Mouse (Mus musculus) T-helper 1 cell (primary cell): Measurements from ENCODE around the gene Gm4871.

Experiments used
- in situ Hi-C: fragments of 300-600 bp; cut with MboI, MseI; formaldehyde crosslinking; loops from one replicate; pipeline ENCODE4 v1.15.1; 2025; ENCODE audit warnings: high pct_unique_total_duplicates

The Gm4871 gene

DNA sequence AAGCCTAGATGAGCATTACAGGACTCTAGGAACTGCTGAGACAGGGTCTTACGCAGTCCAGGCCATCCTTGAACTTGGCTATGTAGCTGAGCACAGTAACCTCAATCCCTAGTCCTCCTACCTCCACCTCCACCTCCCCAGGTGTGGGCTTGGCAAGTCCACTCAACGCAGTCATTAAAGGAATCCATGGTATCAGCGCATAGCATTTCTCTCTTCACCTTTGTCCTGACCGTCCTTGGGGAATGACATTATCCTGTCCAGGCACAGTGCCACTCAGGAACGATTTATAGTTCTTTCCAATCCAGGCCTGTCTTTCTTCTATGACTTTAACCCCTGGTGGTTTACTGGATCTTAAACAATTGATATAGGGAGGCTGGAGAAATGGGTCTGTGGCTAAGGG is 42.1 kb downstream of the Gm4871 start:
- in situ Hi-C loops, result no loop called here

DNA sequence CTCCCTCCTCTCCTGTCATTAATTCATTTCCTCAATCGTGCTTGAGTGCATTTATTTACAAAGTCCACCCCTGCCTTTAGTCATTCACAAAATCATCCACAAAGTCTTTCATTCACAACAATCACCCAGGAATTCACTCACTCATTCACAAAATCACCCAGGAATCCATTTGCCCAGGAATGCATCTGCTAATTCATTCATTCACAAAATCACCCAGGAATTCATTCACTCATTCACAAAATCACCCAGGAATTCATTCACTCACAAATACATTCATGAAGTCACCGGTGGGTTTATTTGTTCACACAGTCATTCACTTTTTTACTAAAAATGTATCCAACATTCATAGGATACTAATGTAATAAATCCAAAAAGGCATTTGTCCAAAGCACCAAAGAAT is 42.5 kb downstream of the Gm4871 start:
- in situ Hi-C loops, result no loop called here

DNA sequence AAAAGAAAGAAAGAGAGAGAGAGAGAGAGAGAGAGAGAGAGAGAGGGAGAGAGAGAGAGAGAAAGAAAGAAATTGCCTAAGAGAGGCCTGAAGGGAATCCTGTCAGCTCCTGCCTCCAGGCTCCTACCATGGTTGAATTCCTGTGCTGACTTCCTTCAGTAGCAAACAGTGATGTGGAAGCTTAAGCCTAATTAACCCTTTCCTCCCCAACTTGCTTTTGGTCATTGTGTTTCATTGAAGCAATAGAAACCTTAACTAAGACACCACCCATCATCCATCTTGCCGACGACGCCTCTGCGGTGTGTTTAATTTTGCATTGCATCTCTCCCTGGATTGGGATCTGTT is 43.5 kb downstream of the Gm4871 start:
- in situ Hi-C loops, result no loop called here

DNA sequence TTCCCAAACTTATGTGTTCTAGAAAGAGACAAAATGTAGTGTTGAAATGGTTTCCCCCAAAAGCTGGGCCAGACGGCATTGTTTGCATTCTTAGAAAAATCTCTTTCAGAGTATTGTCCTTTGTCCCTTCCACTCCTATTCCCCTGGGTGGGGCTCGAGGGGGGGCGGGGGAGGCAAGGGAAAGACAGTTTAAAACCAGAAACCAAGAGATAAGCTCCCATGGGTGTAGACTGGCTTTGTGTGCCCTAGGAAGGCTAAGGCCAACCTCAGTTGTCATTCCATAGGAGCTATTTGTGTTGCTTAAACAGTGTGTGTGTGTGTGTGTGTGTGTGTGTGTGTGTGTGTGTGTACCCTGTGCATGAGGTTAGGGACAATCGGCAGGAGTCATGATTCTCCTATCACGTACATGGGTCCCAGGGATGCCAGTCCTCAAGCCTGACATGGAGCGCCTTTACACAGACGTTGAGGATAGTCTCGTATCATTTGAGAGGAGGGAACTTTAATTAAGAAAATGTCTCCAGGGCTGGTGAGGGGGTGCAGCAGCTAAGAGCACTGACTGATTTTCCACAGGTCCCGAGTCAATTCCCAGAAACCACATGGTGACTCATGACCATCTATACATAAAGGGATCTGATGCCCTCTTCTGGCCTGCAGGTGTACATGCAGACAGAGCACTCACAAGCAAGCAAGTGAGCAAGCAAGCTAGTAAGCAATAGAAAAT is 44.1 kb downstream of the Gm4871 start:
- in situ Hi-C loops, result no loop called here

DNA sequence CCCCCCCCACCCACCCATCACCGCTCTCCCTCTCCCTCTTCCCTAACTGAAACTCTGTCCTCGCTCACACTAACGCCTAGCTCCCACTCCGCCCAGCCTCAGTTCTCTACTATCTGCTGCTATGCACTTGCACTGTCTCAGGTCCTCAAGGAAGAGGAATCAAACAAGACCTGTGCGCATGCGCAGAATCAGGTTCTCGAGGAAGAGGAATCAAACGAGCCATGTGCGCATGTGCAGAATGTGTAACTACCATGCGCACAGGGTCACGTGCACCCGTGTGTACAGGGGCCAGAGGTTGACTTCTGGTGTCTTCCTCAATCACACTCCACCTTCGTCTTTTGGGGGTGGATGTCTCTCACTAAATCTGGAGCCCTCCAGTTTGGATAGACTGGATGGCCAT is 45.0 kb downstream of the Gm4871 start:
- in situ Hi-C loops, result no loop called here

DNA sequence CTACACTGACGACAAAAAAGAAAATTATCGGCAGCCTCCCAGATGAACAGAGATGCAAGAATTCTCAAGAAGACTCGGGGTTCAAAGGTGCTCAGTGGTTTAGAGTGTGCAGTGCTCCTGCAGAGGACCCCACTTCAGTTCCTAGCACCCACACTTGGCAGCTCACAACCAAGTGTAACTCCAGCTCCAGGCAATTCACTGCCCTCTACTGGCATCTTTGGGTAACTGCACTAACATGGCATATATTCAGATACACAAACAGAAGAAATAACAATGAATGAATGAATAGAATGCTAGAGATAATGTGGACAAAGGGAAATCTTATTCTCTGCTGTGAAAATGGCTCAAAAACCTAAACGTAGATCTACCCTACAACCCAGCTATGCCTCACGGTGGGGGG is 47.7 kb downstream of the Gm4871 start:
- in situ Hi-C loops, result no loop called here

DNA sequence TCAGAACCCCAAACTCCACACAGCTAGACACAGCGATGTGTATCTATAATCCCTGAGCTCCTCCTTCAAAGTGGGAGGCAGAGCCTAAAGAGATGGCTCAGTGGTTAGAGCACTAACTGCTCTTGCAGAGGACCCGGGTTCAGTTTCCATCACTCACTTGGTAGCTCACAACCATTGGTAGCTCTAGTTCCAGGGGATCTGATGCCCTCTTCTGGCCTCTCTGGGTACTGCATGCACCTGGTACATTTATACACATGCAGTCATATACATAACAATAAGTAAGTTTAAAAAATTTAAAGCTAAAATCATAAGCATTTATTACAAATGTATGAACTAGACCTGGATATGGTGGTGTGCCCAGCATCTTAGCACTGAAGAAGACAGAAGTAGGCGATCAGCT is 49.3 kb downstream of the Gm4871 start:
- in situ Hi-C loops, result no loop called here
